In genomic region chr17:46444839-46445579, GRCm38 (mm10) we compare ENCODE assay signal across 10 mouse cellular contexts. TPM values are rescaled to one million over a fixed set of nuclear protein-coding genes. Genes with fewer than 3 reads are reported as not detected.
DNase-seq lines count a peak whose midpoint lies in the region; ATAC-seq lines count a peak whose summit lies in the region.
"Had no signal": no experiment of that assay in that cellular context is flagged by ENCODE, and none has a peak within 500 bp of the region (broad histone marks: within the 10 kb centered on the region; RNA-seq: fewer than 3 reads in every experiment).

No protein-coding gene starts in this region.

- WGBS in heart, embryonic 12.5 days, result 3% methylated on average over 40 of the region's 50 CpGs
- WGBS in neural tube, embryonic 11.5 days, result under 1% methylated on average over 49 of the region's 50 CpGs
- 5% methylated on average over 50 of the region's 50 CpGs for WGBS in liver, embryonic 12.5 days (ENCODE audit: insufficient replicate concordance)

- no peaks in the 10 kb centered on the region for H3K36me3 ChIP-seq in heart, embryonic 12.5 days
- no peaks in the 10 kb centered on the region for H3K36me3 ChIP-seq in neural tube, embryonic 11.5 days (ENCODE audit: control insufficient read depth, insufficient read depth, low read length)
- no peaks in the 10 kb centered on the region for H3K36me3 ChIP-seq in liver, embryonic 12.5 days

- no peak overlapping the region for H3K27ac ChIP-seq in heart, embryonic 12.5 days (ENCODE audit: poor library complexity, severe bottlenecking)
- no peak overlapping the region for H3K27ac ChIP-seq in neural tube, embryonic 11.5 days (ENCODE audit: low read depth, low read length)
- H3K27ac ChIP-seq in liver, embryonic 12.5 days, result no peak overlapping the region

- peak; percentile 34; the same call in 1 of the 2 replicates for ATAC-seq in heart, embryonic 12.5 days (ENCODE audit: insufficient number of reproducible peaks, low FRiP score)
- ATAC-seq in neural tube, embryonic 11.5 days (ENCODE audit: insufficient read depth, low FRiP score, low TSS enrichment), result no peak
- ATAC-seq in liver, embryonic 12.5 days, result no peak
- ATAC-seq: CD4-positive, CD25-positive, alpha-beta regulatory T cell, adult 4 months had no signal

- H3K9me3 ChIP-seq in heart, embryonic 12.5 days (replicated peaks), result no peaks in the 10 kb centered on the region
- H3K9me3 ChIP-seq in neural tube, embryonic 11.5 days (ENCODE audit: control insufficient read depth, low read length), result no peaks in the 10 kb centered on the region
- no peaks in the 10 kb centered on the region for H3K9me3 ChIP-seq in liver, embryonic 12.5 days (replicated peaks)

- DNase-seq in heart, adult 8-10 months (ENCODE audit: low spot score), result no peak
- DNase-seq in neural tube, embryonic 11.5 days (ENCODE audit: low spot score), result no peak
- no peak for DNase-seq in neural tube, embryonic 10.5 days (ENCODE audit: extremely low spot score, low spot score)
- DNase-seq in thymus, postnatal 0 days (ENCODE audit: low spot score), result no peak
- no peak for DNase-seq in layer of hippocampus, postnatal 14 days (ENCODE audit: low spot score in 2 of 2)
- DNase-seq in right cerebral cortex, postnatal 4 days, result no peak
- DNase-seq: cerebellum, adult 11 months had no signal

- H3K4me2 ChIP-seq in heart, embryonic 12.5 days, result peak overlapping the region; percentile 68
- peak overlapping the region; percentile 44 for H3K4me2 ChIP-seq in neural tube, embryonic 11.5 days (ENCODE audit: low read depth)
- peak overlapping the region; percentile 50 for H3K4me2 ChIP-seq in liver, embryonic 12.5 days

- peak overlapping the region; percentile 35 for H3K4me3 ChIP-seq in heart, embryonic 12.5 days
- peak overlapping the region; percentile 23 for H3K4me3 ChIP-seq in neural tube, embryonic 11.5 days (ENCODE audit: low read depth, low read length)
- peak overlapping the region; percentile 18 for H3K4me3 ChIP-seq in liver, embryonic 12.5 days

- H3K4me1 ChIP-seq in heart, embryonic 12.5 days (replicated peaks), result peaks cover 15% of the 10 kb centered on the region
- no peaks in the 10 kb centered on the region for H3K4me1 ChIP-seq in neural tube, embryonic 11.5 days (ENCODE audit: control insufficient read depth, insufficient read depth, low read length)
- peaks cover 8% of the 10 kb centered on the region; the same call in 1 of the 2 replicates for H3K4me1 ChIP-seq in liver, embryonic 12.5 days

- peak overlapping the region; percentile 59; the same call in 1 of the 2 replicates for H3K9ac ChIP-seq in heart, embryonic 12.5 days
- H3K9ac ChIP-seq in neural tube, embryonic 11.5 days (ENCODE audit: low read length), result peak overlapping the region; percentile 18
- H3K9ac ChIP-seq in liver, embryonic 12.5 days, result no peak overlapping the region

- H3K27me3 ChIP-seq in heart, embryonic 12.5 days (replicated peaks), result peaks cover 78% of the 10 kb centered on the region
- peaks cover 36% of the 10 kb centered on the region for H3K27me3 ChIP-seq in neural tube, embryonic 11.5 days (ENCODE audit: control insufficient read depth, insufficient read depth, low read length)
- peaks cover 72% of the 10 kb centered on the region for H3K27me3 ChIP-seq in liver, embryonic 12.5 days (replicated peaks)

RNA-seq across cellular contexts. Expression of gene Slc22a7, which starts 6.8 kb away (rescaled TPM):
- not detected in 2 replicates for polyA plus RNA-seq in heart, embryonic 12.5 days (2016; fragmentation: Nextera tagmentation; extraction: Ambion mirVana)
- total RNA-seq in heart, adult 8-10 months (2022), result not detected
- polyA plus RNA-seq in neural tube, embryonic 11.5 days (2014; fragmentation: Nextera tagmentation; extraction: Ambion mirVana), result not detected in 2 replicates
- not detected in 2 replicates for polyA plus RNA-seq in liver, embryonic 12.5 days (2016; fragmentation: Nextera tagmentation; extraction: Ambion mirVana)
- polyA plus RNA-seq in thymus, postnatal 0 days (2015; fragmentation: Nextera tagmentation; extraction: Ambion mirVana), result 6.4 and 9.4 TPM in 2 replicates
- under 1 TPM; 0.19 to 0.39 TPM for total RNA-seq in layer of hippocampus, postnatal 14 days (2021)
- polyA plus RNA-seq: CD4-positive, CD25-positive, alpha-beta regulatory T cell, adult 4 months had no signal

RNA-seq across cellular contexts. Expression of gene Crip3, which starts 16.3 kb away (rescaled TPM):
- polyA plus RNA-seq in heart, embryonic 12.5 days (2016; fragmentation: Nextera tagmentation; extraction: Ambion mirVana), result 0.27 and 1.0 TPM in 2 replicates
- 1 to 10 TPM in 1 of 4 experiments, under 1 TPM in 3; 0.54 to 1.0 (median 0.88) TPM for total RNA-seq in heart, adult 8-10 months (2022)
- 0.24 and 0.74 TPM in 2 replicates for polyA plus RNA-seq in neural tube, embryonic 11.5 days (2014; fragmentation: Nextera tagmentation; extraction: Ambion mirVana)
- 0.25 TPM in 1 of 2 replicates, not detected in the other for polyA plus RNA-seq in liver, embryonic 12.5 days (2016; fragmentation: Nextera tagmentation; extraction: Ambion mirVana)
- 294 and 308 TPM in 2 replicates for polyA plus RNA-seq in thymus, postnatal 0 days (2015; fragmentation: Nextera tagmentation; extraction: Ambion mirVana)
- 1 to 10 TPM; 2.8 to 4.1 TPM for total RNA-seq in layer of hippocampus, postnatal 14 days (2021)
- polyA plus RNA-seq: CD4-positive, CD25-positive, alpha-beta regulatory T cell, adult 4 months had no signal

RNA-seq across cellular contexts. Expression of gene Ttbk1, which starts 42.5 kb away (rescaled TPM):
- 0.08 and 0.13 TPM in 2 replicates for polyA plus RNA-seq in heart, embryonic 12.5 days (2016; fragmentation: Nextera tagmentation; extraction: Ambion mirVana)
- under 1 TPM; 0.11 to 0.41 (median 0.24) TPM for total RNA-seq in heart, adult 8-10 months (2022)
- 2.6 and 3.1 TPM in 2 replicates for polyA plus RNA-seq in neural tube, embryonic 11.5 days (2014; fragmentation: Nextera tagmentation; extraction: Ambion mirVana)
- 0.02 and 0.11 TPM in 2 replicates for polyA plus RNA-seq in liver, embryonic 12.5 days (2016; fragmentation: Nextera tagmentation; extraction: Ambion mirVana)
- polyA plus RNA-seq in thymus, postnatal 0 days (2015; fragmentation: Nextera tagmentation; extraction: Ambion mirVana), result 0.08 TPM in 1 of 2 replicates, not detected in the other
- 100 to 1,000 TPM; 123 to 125 TPM for total RNA-seq in layer of hippocampus, postnatal 14 days (2021)

RNA-seq across cellular contexts. Expression of gene Dnph1, which starts 51.5 kb away (rescaled TPM):
- polyA plus RNA-seq in heart, embryonic 12.5 days (2016; fragmentation: Nextera tagmentation; extraction: Ambion mirVana), result 24.2 and 25.9 TPM in 2 replicates
- 1 to 10 TPM; 1.7 to 2.2 (median 1.8) TPM for total RNA-seq in heart, adult 8-10 months (2022)
- 55.3 and 64.9 TPM in 2 replicates for polyA plus RNA-seq in neural tube, embryonic 11.5 days (2014; fragmentation: Nextera tagmentation; extraction: Ambion mirVana)
- polyA plus RNA-seq in liver, embryonic 12.5 days (2016; fragmentation: Nextera tagmentation; extraction: Ambion mirVana), result 38.5 and 39.3 TPM in 2 replicates
- 28.3 and 33.7 TPM in 2 replicates for polyA plus RNA-seq in thymus, postnatal 0 days (2015; fragmentation: Nextera tagmentation; extraction: Ambion mirVana)
- 1 to 10 TPM; 5.7 TPM for total RNA-seq in layer of hippocampus, postnatal 14 days (2021)

Comparison
In these comparisons a context has a peak if more than half of its experiments do, and no peak if none do; other contexts are left out.
1. RNA of gene Crip3, which starts 16.3 kb away (polyA plus RNA-seq): 294 to 308 TPM in thymus, postnatal 0 days; 0.27 to 1.0 TPM in heart, embryonic 12.5 days, 0.25 TPM in liver, embryonic 12.5 days and 0.24 to 0.74 TPM in neural tube, embryonic 11.5 days; every median in the first group is over 100 times any median in the second.
2. Peak in every context shown above with its lines, with median percentiles within 50 percentile points of each other: H3K4me2 ChIP-seq and H3K4me3 ChIP-seq.